Mouse (Mus musculus) liver, postnatal 0 days (tissue): ENCODE data around the gene Rhd.

Experiments used
- CTCF ChIP-seq: sonication (generic); IDR thresholded peaks from 2 replicates; pipeline ENCODE4 v1.5.1; 2016; ENCODE audit warnings: antibody characterized with exemption, low read depth
- EP300 ChIP-seq: IDR thresholded peaks from 2 replicates; pipeline ENCODE4 v1.6.1; 2016; ENCODE audit warnings: antibody characterized with exemption, low read depth, mild to moderate bottlenecking

GRCm38 (mm10) chr4:134917194-134917593 is 52.9 kb downstream of the Rhd start:
- TF ChIP-seq CTCF, result no peak
- no peak; the same call in 1 of the 2 replicates for TF ChIP-seq EP300
